Comparison of ENCODE assay signal across 8 mouse cellular contexts in genomic region chr6:83161921-83162641, GRCm38 (mm10). TPM values are rescaled to one million over a fixed set of nuclear protein-coding genes. Genes with fewer than 3 reads are reported as not detected.
DNase-seq lines count a peak whose midpoint lies in the region; ATAC-seq lines count a peak whose summit lies in the region.

No protein-coding gene starts in this region.

- WGBS in forebrain, embryonic 10.5 days: under 1% methylated on average over 49 of the region's 49 CpGs
- WGBS in hindbrain, embryonic 16.5 days: 2% methylated on average over 49 of the region's 49 CpGs
- 1% methylated on average over 49 of the region's 49 CpGs for WGBS in liver, embryonic 12.5 days (ENCODE audit: insufficient replicate concordance)

- peak overlapping the region; percentile 59 for H3K4me2 ChIP-seq in hindbrain, embryonic 16.5 days (ENCODE audit: low read length)
- peak overlapping the region; percentile 68 for H3K4me2 ChIP-seq in liver, embryonic 12.5 days

- H3K9ac ChIP-seq in hindbrain, embryonic 16.5 days (ENCODE audit: low read depth, low read length): peak overlapping the region; percentile 50
- peak overlapping the region; percentile 45 for H3K9ac ChIP-seq in liver, embryonic 12.5 days

- peak; percentile 39 for DNase-seq in thymus, postnatal 4 days
- DNase-seq in thymus, postnatal 14 days: no peak
- peak; percentile 44 for DNase-seq in forebrain, embryonic 10.5 days (ENCODE audit: extremely low spot score, low spot score)
- DNase-seq in neural tube, embryonic 10.5 days (ENCODE audit: extremely low spot score, low spot score): peak; percentile 59
- DNase-seq in yolk sac, embryonic 10.5 days (ENCODE audit: low spot score): no peak
- no peak for DNase-seq in layer of hippocampus, adult 8-10 months (ENCODE audit: low spot score in 2 of 2)

- H3K27ac ChIP-seq in forebrain, embryonic 10.5 days: peak overlapping the region; percentile 58; the same call in 1 of the 2 replicates
- no peak overlapping the region for H3K27ac ChIP-seq in hindbrain, embryonic 16.5 days (ENCODE audit: low read depth, low read length)
- no peak overlapping the region for H3K27ac ChIP-seq in liver, embryonic 12.5 days

- peak overlapping the region; percentile 45 for H3K4me3 ChIP-seq in forebrain, embryonic 10.5 days
- H3K4me3 ChIP-seq in hindbrain, embryonic 16.5 days (ENCODE audit: low read length): peak overlapping the region; percentile 32
- H3K4me3 ChIP-seq in liver, embryonic 12.5 days: peak overlapping the region; percentile 42

- peaks cover 39% of the 10 kb centered on the region for H3K4me1 ChIP-seq in forebrain, embryonic 10.5 days
- peaks cover 23% of the 10 kb centered on the region for H3K4me1 ChIP-seq in hindbrain, embryonic 16.5 days (ENCODE audit: control insufficient read depth, insufficient read depth, low read depth, low read length)
- peaks cover 29% of the 10 kb centered on the region for H3K4me1 ChIP-seq in liver, embryonic 12.5 days

- H3K36me3 ChIP-seq in forebrain, embryonic 10.5 days (replicated peaks): no peaks in the 10 kb centered on the region
- no peaks in the 10 kb centered on the region for H3K36me3 ChIP-seq in hindbrain, embryonic 16.5 days (ENCODE audit: control insufficient read depth, insufficient read depth, low read length)
- H3K36me3 ChIP-seq in liver, embryonic 12.5 days: no peaks in the 10 kb centered on the region

- peaks cover 38% of the 10 kb centered on the region for H3K27me3 ChIP-seq in forebrain, embryonic 10.5 days (ENCODE audit: poor library complexity, severe bottlenecking)
- peaks cover 30% of the 10 kb centered on the region for H3K27me3 ChIP-seq in hindbrain, embryonic 16.5 days (replicated peaks; ENCODE audit: control insufficient read depth, insufficient read depth, low read length)
- peaks cover 50% of the 10 kb centered on the region for H3K27me3 ChIP-seq in liver, embryonic 12.5 days (replicated peaks)

- no peak for ATAC-seq in hindbrain, embryonic 16.5 days
- ATAC-seq in liver, embryonic 12.5 days: no peak

- no peaks in the 10 kb centered on the region for H3K9me3 ChIP-seq in forebrain, embryonic 10.5 days
- no peaks in the 10 kb centered on the region for H3K9me3 ChIP-seq in hindbrain, embryonic 16.5 days (ENCODE audit: control insufficient read depth, low read length)
- H3K9me3 ChIP-seq in liver, embryonic 12.5 days (replicated peaks): no peaks in the 10 kb centered on the region

RNA-seq across cellular contexts. Expression of gene Dctn1, which starts 3.6 kb away (rescaled TPM):
- 88.8 and 93.8 TPM in 2 replicates for polyA plus RNA-seq in forebrain, embryonic 10.5 days (2016; fragmentation: Nextera tagmentation; extraction: Ambion mirVana)
- polyA plus RNA-seq in hindbrain, embryonic 16.5 days (2015; fragmentation: Nextera tagmentation; extraction: Ambion mirVana): 155 and 167 TPM in 2 replicates
- polyA plus RNA-seq in liver, embryonic 12.5 days (2016; fragmentation: Nextera tagmentation; extraction: Ambion mirVana): 46.9 and 48.2 TPM in 2 replicates
- total RNA-seq in layer of hippocampus, adult 8-10 months (2022): 100 to 1,000 TPM; 363 to 385 (median 379) TPM

RNA-seq across cellular contexts. Expression of gene 1700003E16Rik, which starts 5.9 kb away (rescaled TPM):
- polyA plus RNA-seq in forebrain, embryonic 10.5 days (2016; fragmentation: Nextera tagmentation; extraction: Ambion mirVana): 1.3 and 1.9 TPM in 2 replicates
- 11.0 and 12.9 TPM in 2 replicates for polyA plus RNA-seq in hindbrain, embryonic 16.5 days (2015; fragmentation: Nextera tagmentation; extraction: Ambion mirVana)
- polyA plus RNA-seq in liver, embryonic 12.5 days (2016; fragmentation: Nextera tagmentation; extraction: Ambion mirVana): 0.19 and 0.35 TPM in 2 replicates
- total RNA-seq in layer of hippocampus, adult 8-10 months (2022): 10 to 100 TPM; 21.2 to 23.8 (median 22.7) TPM

RNA-seq across cellular contexts. Expression of gene Wdr54, which starts 5.9 kb away (rescaled TPM):
- polyA plus RNA-seq in forebrain, embryonic 10.5 days (2016; fragmentation: Nextera tagmentation; extraction: Ambion mirVana): 13.9 and 14.7 TPM in 2 replicates
- polyA plus RNA-seq in hindbrain, embryonic 16.5 days (2015; fragmentation: Nextera tagmentation; extraction: Ambion mirVana): 19.3 and 21.1 TPM in 2 replicates
- polyA plus RNA-seq in liver, embryonic 12.5 days (2016; fragmentation: Nextera tagmentation; extraction: Ambion mirVana): 0.81 and 1.1 TPM in 2 replicates
- 10 to 100 TPM; 23.4 to 27.5 (median 26.9) TPM for total RNA-seq in layer of hippocampus, adult 8-10 months (2022)

RNA-seq across cellular contexts. Expression of gene Rtkn, which starts 26.8 kb away (rescaled TPM):
- polyA plus RNA-seq in forebrain, embryonic 10.5 days (2016; fragmentation: Nextera tagmentation; extraction: Ambion mirVana): 32.1 and 32.7 TPM in 2 replicates
- 18.9 and 20.3 TPM in 2 replicates for polyA plus RNA-seq in hindbrain, embryonic 16.5 days (2015; fragmentation: Nextera tagmentation; extraction: Ambion mirVana)
- polyA plus RNA-seq in liver, embryonic 12.5 days (2016; fragmentation: Nextera tagmentation; extraction: Ambion mirVana): 11.8 and 12.6 TPM in 2 replicates
- total RNA-seq in layer of hippocampus, adult 8-10 months (2022): 10 to 100 TPM; 75.6 to 85.0 (median 80.3) TPM

RNA-seq across cellular contexts. Expression of gene Ino80b, which starts 36.9 kb away (rescaled TPM):
- 17.5 and 19.2 TPM in 2 replicates for polyA plus RNA-seq in forebrain, embryonic 10.5 days (2016; fragmentation: Nextera tagmentation; extraction: Ambion mirVana)
- 13.5 and 14.7 TPM in 2 replicates for polyA plus RNA-seq in hindbrain, embryonic 16.5 days (2015; fragmentation: Nextera tagmentation; extraction: Ambion mirVana)
- polyA plus RNA-seq in liver, embryonic 12.5 days (2016; fragmentation: Nextera tagmentation; extraction: Ambion mirVana): 12.1 and 13.0 TPM in 2 replicates
- 10 to 100 TPM; 20.6 to 29.8 (median 26.7) TPM for total RNA-seq in layer of hippocampus, adult 8-10 months (2022)

Comparison
In these comparisons a context has a peak if more than half of its experiments do, and no peak if none do; other contexts are left out.
1. DNase-seq: peak in thymus, postnatal 4 days (single experiment), forebrain, embryonic 10.5 days (single experiment) and neural tube, embryonic 10.5 days (single experiment); none in thymus, postnatal 14 days (single experiment), yolk sac, embryonic 10.5 days (single experiment) and layer of hippocampus, adult 8-10 months (0 of 2).
2. Peak in every context shown above with its lines, with median percentiles within 50 percentile points of each other: H3K4me3 ChIP-seq.